Mouse (Mus musculus) cortical plate, adult 2 months (tissue): ENCODE results near the gene Akap14. TPM values are rescaled to one million over a fixed set of nuclear protein-coding genes. Genes with fewer than 3 reads are reported as not detected.
"Not testable (repeated sequence)": the region's sequence is repeated elsewhere in the genome, so short reads cannot be mapped to it uniquely, and the experiment has no call there.

Source experiments
- H3K27ac ChIP-seq: fragments of 200-500 bp; 2 replicates; pipeline ENCODE4 v1.5.1; 2012; ENCODE audit warnings: low read length, control low read depth, inconsistent platforms; ENCODE audit not compliant: insufficient read depth
- H3K4me1 ChIP-seq: fragments of 200-500 bp; 2 replicates; pipeline ENCODE4 v1.6.1; 2011; ENCODE audit warnings: low read length; ENCODE audit not compliant: control insufficient read depth, insufficient read depth
- H3K4me3 ChIP-seq: fragments of 200-500 bp; 2 replicates; pipeline ENCODE4 v1.5.1; 2011; ENCODE audit warnings: mild to moderate bottlenecking, low read length, control low read depth; ENCODE audit not compliant: insufficient read depth
- CTCF ChIP-seq: fragments of 200-500 bp; IDR thresholded peaks from 2 replicates; pipeline ENCODE4 v1.5.1; 2011; ENCODE audit warnings: mild to moderate bottlenecking, control low read depth, low read length; ENCODE audit not compliant: insufficient read depth; ENCODE audit errors: extremely low read depth
- POLR2A ChIP-seq: fragments of 200-500 bp; IDR thresholded peaks from 2 replicates; pipeline ENCODE4 v1.6.1; 2011; ENCODE audit warnings: mild to moderate bottlenecking, low read length, control low read depth; ENCODE audit not compliant: insufficient read depth; ENCODE audit errors: extremely low read depth
- polyA plus RNA-seq: library from polyadenylated mRNA; depleted of rRNA; stranded (reverse); fragments of >200 nt; gene quantifications from 2 replicates; pipeline ENCODE4 v1.2.3, GENCODE M21; 2012; rRNA removed

Akap14 gene
- 0.08 TPM in 1 of 2 replicates, not detected in the other for polyA plus RNA-seq

- Histone ChIP-seq H3K27ac (no peak within 1 kb of the TSS), H3K4me1 (no peaks in the 10 kb centered on the region), H3K4me3 (no peak within 1 kb of the TSS)
- TF ChIP-seq POLR2A (no peak), CTCF (no peak)
Observed at GRCm38 (mm10) chrX:37168742-37169141, at the start of gene Akap14. Gene Akap14 (minus strand): TSS chrX:37168842.

GRCm38 (mm10) chrX:37210941-37211340, 42.3 kb upstream of the Akap14 start, which contains the start of gene Gm9:
Gene Gm9 (minus strand): TSS chrX:37211041.
- Histone ChIP-seq H3K4me3 (no peak within 1 kb of the TSS), H3K27ac (no peak within 1 kb of the TSS), H3K4me1 (no peaks in the 10 kb centered on the region)
- TF ChIP-seq POLR2A: no peak
- TF ChIP-seq CTCF: no peak

GRCm38 (mm10) chrX:37198676-37199075, 30.0 kb upstream of the Akap14 start:
- TF ChIP-seq POLR2A (no peak), CTCF (no peak)
- Histone ChIP-seq H3K4me3 (no peak overlapping the region), H3K27ac (no peak overlapping the region), H3K4me1 (no peaks in the 10 kb centered on the region)

DNA sequence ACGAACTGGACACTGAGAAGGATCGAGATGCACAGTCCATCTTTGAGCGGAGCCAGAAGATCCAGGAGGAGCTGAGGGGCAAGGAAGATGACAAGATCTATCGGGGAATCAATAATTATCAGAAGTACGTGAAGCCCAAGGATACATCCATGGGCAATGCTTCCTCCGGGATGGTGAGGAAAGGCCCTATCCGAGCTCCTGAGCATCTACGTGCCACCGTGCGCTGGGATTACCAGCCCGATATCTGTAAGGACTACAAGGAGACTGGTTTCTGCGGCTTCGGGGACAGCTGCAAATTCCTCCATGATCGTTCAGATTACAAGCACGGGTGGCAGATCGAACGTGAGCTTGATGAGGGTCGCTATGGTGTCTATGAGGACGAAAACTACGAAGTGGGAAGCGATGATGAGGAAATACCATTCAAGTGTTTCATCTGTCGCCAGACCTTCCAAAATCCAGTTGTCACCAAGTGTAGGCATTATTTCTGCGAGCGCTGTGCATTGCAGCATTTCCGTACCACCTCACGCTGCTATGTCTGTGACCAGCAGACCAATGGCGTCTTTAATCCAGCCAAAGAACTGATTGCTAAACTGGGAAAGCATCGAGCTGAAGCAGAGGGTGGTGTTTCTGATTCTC, 23.2 kb upstream of the Akap14 start:
- Histone ChIP-seq H3K4me1 (no peaks in the 10 kb centered on the region; the same call in 1 of the 2 replicates), H3K27ac (peak overlapping the region; percentile 54), H3K4me3 (peak overlapping the region; percentile 76)
- TF ChIP-seq CTCF: no peak
- no peak for TF ChIP-seq POLR2A

DNA sequence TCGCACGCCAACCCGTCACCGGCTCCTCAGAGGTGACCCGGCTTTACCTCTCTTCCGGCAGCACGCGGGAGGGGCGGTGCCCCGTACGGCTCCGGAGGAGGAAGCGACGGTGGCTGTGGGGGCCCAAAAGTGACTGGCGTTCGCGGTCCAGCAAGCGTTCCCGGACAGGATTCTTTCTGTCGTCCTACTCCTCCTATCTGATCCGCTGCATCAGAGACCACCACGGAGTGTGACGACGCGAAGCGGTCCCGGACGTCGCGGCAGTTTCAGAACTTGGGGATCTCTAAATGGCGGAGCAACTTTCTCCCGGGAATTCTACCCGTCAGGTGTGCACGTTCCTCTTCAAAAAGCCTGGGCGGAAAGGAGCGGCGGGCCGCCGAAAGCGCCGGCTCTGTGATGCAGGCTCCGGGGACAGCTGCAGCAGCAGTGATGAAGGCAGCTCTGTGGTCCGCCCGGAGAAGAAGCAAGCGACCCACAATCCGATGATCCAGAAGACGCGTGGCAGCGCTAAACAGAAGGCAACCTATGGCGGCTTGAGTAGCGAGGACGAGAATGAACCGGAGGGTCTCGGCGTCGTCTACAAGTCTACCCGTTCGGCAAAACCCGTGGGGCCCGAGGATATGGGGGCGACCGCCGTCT, 22.6 kb upstream of the Akap14 start, which contains the start of the genes Ndufa1 and Rnf113a1:
TSS of gene Ndufa1 (minus strand) at position 59 of the 639 bp plus-strand sequence.
TSS of gene Rnf113a1 (plus strand) at position 141 of the 639 bp plus-strand sequence.
- TF ChIP-seq CTCF (no peak), POLR2A (no peak)
- Histone ChIP-seq H3K27ac (peak within 1 kb of the TSS; percentile 54), H3K4me3 (peak within 1 kb of the TSS; percentile 76), H3K4me1 (no peaks in the 10 kb centered on the region; the same call in 1 of the 2 replicates)

GRCm38 (mm10) chrX:37190755-37191104, 22.1 kb upstream of the Akap14 start:
- TF ChIP-seq CTCF (no peak), POLR2A (no peak)
- H3K4me3 ChIP-seq: peak overlapping the region; percentile 76
- no peaks in the 10 kb centered on the region; the same call in 1 of the 2 replicates for H3K4me1 ChIP-seq
- no peak overlapping the region for H3K27ac ChIP-seq

DNA sequence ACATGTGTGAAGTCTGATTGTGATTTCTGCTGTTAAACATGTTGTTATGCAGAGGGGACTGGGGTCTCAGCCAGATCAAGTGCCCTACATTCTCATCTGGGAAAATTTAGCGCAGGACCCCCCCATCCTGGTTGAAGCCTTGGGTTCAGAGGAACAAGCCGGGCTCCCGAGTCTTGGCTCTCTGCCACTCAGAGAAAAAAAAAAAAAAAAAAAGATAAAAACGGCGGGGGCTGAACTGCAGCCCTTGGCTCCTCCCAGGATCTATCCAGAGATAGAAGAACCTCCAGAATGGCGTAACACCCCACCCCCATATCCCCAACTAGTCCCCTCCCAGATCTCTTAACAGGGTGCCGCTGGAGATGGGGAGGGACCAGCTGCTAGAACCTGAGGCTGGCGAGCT, 15.8 kb upstream of the Akap14 start:
- not testable (repeated sequence) for H3K4me1 ChIP-seq, H3K4me3 ChIP-seq

DNA sequence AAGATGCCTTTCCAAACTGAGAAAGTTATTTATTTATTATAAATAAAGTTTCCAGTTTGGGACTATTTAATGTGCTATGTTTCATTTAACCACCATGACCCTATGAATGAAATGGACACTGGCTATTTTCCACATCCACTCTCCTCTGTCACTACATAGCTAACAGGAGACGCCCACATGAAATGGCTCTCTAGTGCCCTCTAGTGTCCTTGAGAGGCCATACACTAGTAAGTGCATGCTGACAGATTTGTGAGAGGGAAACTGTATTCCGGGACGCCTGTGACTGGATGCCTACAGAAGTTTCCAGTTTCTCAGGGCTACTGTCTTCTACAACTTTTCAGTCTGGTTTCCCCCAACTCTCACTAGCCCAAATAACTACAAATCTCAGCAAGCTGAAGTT, 1.6 kb downstream of the Akap14 start:
- TF ChIP-seq POLR2A (no peak), CTCF (peak; percentile 54)
- Histone ChIP-seq H3K4me3 (no peak overlapping the region), H3K27ac (no peak overlapping the region), H3K4me1 (no peaks in the 10 kb centered on the region)

More for the DNA sequence above, 15.8 kb upstream of the Akap14 start:
- H3K27ac ChIP-seq: not testable (repeated sequence)

GRCm38 (mm10) chrX:37163115-37163514, 5.5 kb downstream of the Akap14 start:
- TF ChIP-seq CTCF: no peak
- TF ChIP-seq POLR2A: no peak
- Histone ChIP-seq H3K27ac (no peak overlapping the region), H3K4me3 (no peak overlapping the region), H3K4me1 (no peaks in the 10 kb centered on the region)

- TF ChIP-seq POLR2A (no peak), CTCF (no peak)
- H3K27ac ChIP-seq: no peak overlapping the region
- no peak overlapping the region for H3K4me3 ChIP-seq
- no peaks in the 10 kb centered on the region for H3K4me1 ChIP-seq
Observed at GRCm38 (mm10) chrX:37161169-37161568, 7.5 kb downstream of the Akap14 start.
